Mouse (Mus musculus): Measurements from ENCODE around the gene Clic3. TPM values are rescaled to one million over a fixed set of nuclear protein-coding genes. Genes with fewer than 3 reads are reported as not detected.

Clic3 gene
- total RNA-seq, 1 experiment from 2014 or later: not detected

DNA sequence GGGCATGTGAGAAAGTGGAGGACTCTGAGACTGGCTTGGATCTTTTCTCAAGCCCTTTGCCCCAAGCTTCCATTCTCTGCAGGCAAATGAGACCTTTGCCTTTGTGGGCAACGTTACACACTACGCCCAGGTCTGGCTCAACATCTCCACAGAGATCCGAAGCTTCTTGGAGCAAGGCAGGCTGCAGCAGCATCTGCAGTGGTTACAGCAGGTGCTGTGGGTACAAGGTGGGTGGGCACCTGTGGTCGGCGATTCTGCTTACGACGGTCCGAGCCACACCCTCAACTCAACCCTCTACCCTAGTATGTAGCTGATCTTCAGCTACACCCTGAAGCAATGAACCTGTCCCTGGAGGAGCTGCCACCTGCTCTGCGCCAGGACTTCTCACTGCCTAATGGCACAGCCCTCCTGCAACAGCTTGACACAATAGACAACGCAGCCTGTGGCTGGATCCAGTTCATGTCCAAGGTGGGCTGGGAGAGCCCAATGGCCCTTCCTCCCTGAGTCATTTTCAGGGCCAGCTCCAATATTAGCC is 20.3 kb upstream of the Clic3 start:
- ATAC-seq (replicated peaks; ENCODE audit: insufficient number of reproducible peaks, low FRiP score, low TSS enrichment, poor library complexity, severe bottlenecking): no peak

DNA sequence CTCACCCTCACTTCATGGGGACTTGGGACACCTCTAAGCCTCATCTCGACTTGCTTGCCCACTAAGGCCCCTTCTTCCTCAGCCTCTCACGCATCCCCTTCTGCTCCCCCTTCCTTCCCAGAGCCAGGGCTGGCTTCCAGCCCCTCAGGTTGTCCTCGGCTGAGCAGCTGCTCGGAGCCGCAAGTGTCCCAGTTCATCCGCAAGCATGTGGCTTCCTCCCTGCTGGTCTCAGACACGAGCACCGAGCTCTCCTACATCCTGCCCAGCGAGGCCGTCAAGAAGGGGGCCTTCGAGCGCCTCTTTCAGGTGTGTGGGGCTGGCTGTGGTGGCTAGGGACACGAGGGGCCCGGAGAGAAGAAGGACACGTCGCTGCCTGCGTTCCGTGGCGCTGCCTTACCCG is 15.6 kb upstream of the Clic3 start:
- no peak for ATAC-seq (replicated peaks; ENCODE audit: insufficient number of reproducible peaks, low FRiP score, low TSS enrichment, poor library complexity, severe bottlenecking)

DNA sequence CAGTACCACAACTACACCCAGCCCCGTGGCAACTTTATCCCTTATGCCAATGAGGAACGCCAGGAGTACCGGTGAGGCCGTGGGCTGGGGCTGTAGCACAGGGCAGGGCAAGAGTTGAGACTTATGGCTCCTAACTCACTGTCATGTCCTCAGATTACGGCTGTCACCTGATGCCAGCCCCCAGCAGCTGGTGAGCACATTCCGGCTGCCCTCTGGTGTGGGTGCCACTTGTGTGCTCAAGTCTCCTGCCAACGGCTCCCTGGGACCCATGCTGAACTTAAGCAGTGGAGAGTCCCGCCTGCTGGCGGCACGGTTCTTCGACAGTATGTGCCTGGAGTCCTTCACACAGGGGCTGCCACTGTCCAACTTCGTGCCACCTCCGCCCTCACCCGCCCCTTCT is 14.0 kb upstream of the Clic3 start:
- no peak for ATAC-seq (replicated peaks; ENCODE audit: insufficient number of reproducible peaks, low FRiP score, low TSS enrichment, poor library complexity, severe bottlenecking)

DNA sequence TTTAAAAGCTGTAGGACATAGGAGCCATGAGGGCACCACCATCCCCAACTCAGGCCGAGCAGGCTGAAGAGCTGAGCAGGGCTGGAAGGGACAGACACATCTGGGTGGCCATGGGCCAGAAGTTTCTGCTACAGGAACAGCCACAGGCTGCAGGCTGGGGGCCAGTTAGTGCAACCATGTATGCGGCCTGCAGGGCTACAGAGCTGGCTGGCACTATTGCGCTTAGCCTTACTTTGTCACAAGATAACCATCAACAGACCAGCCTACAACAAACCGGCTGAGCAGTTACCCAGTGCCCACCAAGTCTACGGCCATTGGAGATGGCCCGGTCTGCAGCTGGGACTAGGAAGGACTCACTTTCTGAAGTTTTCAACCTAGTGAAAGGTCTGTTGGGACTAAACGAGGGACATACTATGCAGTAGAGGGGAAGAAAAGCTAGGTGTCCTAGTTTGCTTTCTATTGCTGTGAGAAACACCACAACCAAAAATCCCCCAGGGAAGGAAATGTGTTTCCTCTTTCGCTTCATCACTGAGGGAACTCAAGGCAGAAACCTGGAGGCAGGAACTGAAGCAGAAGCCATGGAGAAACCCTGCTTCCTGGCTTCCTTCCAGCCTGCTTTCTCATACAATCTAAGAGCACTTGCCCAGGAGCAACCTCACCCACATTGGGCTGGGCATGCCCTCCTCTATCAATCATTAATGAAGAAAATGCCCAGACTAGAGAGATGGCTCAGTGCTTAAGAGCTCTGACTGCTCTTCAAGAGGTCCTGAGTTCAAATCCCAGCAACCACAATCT is 5.6 kb upstream of the Clic3 start:
- ATAC-seq (replicated peaks; ENCODE audit: insufficient number of reproducible peaks, low FRiP score, low TSS enrichment, poor library complexity, severe bottlenecking): no peak

DNA sequence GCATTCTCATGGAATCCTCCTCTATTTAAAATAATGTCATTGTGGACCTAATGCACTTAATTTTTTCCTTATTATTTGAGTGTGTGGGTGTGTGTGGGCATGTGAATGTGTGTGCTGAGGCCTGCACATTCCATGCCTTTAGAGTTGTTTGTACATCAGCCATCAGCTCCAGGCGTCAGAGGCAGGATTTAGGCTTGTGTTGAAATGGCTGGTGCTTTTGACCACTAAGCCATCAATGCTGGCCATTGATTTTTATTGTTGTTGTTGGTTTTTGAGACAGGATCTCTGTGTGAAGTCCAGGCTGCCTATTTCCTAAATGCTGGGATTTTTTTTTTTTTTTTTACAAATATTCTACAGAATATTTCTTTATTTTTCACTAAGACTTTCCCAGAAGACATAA is 3.7 kb upstream of the Clic3 start:
- ATAC-seq (replicated peaks; ENCODE audit: insufficient number of reproducible peaks, low FRiP score, low TSS enrichment, poor library complexity, severe bottlenecking): no peak

DNA sequence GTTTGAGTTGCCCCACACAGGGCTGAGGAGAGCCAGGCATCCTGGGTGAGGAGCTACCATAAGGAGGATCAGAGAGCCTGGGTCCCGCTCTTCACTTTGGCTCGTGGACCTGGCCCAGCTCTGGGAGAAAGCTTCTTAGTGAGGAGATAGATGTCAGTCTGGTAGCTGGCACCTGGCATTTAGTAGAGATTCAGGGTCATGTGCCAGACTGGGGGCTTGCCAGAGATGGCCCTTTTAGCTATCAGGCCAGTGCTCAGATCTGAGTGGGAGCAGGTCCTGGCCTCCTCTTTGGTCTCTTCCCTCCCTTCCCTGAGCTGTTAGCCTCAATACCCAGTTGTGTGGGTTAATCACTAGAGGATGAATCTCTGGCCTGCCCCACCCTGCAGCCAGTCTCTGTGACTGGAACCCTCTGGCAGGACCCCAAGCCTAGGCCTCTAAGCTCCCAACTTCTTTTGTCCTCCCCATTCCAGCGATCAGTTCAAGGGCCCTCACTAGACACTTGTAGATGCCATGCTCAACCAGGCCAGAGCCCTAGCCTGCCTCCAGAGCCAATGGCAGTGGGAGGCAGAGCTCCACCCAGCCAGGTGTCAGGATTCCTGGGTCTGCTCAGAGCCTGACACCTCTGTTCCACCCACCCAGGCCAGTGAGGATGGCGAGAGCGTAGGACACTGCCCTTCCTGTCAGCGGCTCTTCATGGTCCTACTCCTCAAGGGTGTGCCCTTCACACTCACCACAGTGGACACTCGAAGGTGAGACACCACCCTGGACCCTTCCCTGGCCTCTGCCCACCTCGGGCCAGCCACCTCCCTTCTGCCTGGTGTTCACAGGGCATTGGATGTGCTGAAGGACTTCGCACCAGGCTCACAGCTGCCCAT is 621 bp downstream of the Clic3 start:
- no peak for ATAC-seq (replicated peaks; ENCODE audit: insufficient number of reproducible peaks, low FRiP score, low TSS enrichment, poor library complexity, severe bottlenecking)

DNA sequence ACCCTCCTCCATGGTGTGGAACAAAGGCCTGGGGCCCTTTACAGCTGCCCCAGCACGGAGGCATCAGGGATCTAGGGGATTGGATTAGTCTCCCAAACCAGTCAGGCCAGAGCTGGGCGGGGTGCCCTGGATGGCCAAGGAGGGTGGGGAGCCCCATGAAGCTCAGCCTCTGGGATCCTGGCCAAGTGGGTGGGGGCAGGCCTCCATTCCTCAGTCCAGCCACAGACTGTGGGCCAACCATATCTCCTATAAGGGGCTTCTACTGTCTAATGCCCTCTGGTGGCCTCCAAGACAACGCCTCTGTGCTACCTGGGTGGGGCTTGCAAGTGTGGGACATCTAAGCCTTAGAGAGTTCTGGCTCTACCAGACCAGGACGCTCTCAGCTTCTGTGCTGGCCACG is 2.3 kb downstream of the Clic3 start:
- no peak for ATAC-seq (replicated peaks; ENCODE audit: insufficient number of reproducible peaks, low FRiP score, low TSS enrichment, poor library complexity, severe bottlenecking)

DNA sequence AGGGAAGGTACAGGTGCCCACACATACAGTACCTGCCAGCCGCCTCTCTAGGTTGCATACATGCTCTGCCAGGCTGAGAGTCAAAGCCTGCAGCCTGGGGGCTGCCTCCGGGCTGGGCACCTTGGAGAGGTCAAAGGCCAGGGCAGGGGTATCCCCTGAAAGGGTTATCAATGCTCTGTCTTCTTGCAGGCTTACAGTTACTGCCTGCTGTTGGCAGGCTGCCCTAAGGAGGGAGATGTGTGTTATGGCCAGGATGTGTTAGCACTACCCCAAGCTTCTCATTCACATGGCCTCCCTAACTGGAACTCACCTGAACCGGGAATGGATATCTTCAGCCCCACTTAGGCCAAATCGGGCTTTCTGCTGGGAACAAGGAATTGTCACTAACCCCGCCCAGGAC is 3.5 kb downstream of the Clic3 start:
- no peak for ATAC-seq (replicated peaks; ENCODE audit: insufficient number of reproducible peaks, low FRiP score, low TSS enrichment, poor library complexity, severe bottlenecking)

DNA sequence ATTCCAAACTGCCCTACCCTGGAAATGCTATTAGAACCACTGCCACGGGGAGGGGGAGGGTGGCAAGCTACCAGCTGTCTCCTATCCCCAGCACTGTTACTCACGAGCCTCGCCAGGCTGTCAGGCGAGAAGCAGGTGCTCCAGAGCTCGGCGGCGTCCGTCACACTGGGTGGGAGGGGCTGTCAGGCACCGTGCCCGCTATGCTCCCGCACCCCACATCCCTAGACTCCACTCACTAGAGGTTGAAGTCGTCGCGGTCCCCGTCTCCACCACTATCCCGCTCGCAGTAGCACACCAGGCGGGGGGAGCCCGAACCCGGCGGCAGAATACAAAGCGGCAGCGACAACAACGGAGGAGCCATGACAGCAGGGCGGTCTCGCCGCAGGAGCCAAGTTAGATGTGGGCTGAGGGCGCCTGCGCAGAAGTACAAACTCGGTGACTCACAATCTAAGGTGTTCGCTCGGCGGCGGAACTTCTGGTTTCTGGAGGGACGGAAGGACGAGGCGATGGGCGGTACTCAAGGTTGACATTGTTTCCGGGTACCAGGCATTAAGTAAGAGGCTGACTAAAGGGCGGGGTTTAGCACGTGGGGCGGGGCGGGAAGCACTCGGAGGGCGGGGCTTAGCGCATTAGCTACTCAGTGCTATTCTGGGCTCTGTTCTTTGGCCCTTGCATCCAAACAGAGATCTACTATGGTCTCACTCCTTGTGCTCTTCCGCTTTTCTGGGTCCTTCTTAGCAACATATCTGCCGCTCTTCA is 4.1 kb downstream of the Clic3 start, which contains the start of gene Paxx:
Paxx (minus strand) TSS at position 544 of the 759 bp plus-strand sequence.
- ATAC-seq (replicated peaks; ENCODE audit: insufficient number of reproducible peaks, low FRiP score, low TSS enrichment, poor library complexity, severe bottlenecking): peak; percentile 92

DNA sequence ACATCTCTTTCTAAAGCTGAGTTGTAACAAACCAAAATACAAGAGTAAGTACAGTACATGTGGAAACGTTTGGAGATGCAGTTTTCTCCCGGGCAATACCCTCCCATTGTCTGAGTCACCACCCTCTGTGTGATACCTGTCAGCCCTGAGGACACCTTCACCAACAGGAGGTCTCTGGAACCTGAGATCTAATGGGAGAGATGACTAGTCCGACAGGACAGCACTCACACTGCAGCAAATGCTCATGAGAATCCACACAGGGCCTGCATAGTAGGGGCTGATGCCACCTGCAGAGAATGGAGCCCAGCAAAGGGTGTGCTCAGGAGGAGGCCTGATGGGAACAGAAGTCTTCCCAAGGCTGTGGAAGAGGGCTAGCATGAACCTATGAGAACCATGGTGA is 4.8 kb downstream of the Clic3 start:
- no peak for ATAC-seq (replicated peaks; ENCODE audit: insufficient number of reproducible peaks, low FRiP score, low TSS enrichment, poor library complexity, severe bottlenecking)

DNA sequence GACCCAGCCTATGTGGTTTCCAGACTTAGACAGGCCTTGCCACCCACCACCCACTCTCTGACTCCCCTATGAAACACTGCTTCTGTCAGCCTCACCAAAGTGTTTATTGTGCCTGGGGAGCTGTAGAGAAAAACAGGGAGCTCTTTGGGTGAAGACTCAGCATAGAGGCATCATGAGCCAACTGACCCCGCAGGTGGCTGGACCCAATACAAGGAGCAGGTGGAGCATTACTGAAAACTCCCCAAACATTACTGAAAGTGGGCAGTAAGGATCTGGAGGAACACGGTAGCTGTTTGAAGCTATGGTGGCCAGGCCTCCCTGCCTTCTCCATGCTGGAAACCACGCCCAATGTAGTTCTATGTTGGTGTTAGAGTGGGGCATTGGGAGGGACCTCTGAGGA is 7.0 kb downstream of the Clic3 start:
- ATAC-seq (replicated peaks; ENCODE audit: insufficient number of reproducible peaks, low FRiP score, low TSS enrichment, poor library complexity, severe bottlenecking): no peak

DNA sequence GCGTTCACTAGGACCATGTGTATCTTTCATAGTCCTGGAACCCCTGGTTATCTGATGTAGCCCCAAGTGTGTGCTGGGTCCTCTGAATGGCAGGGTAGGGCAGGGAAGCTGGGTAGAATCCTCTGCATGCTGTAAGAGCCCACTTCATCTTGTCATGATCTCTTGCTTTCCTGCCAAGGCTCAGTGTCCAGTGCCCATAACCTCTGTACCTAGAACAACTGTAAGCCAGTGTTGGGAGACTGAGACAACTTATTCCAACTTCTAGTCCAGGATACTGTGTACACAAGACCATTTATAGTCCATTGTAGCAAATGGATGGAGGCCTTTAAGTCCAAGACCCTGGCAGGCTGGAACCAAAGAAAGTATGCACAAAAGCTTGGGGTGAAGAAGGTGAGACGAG is 8.6 kb downstream of the Clic3 start:
- ATAC-seq (replicated peaks; ENCODE audit: insufficient number of reproducible peaks, low FRiP score, low TSS enrichment, poor library complexity, severe bottlenecking): no peak

DNA sequence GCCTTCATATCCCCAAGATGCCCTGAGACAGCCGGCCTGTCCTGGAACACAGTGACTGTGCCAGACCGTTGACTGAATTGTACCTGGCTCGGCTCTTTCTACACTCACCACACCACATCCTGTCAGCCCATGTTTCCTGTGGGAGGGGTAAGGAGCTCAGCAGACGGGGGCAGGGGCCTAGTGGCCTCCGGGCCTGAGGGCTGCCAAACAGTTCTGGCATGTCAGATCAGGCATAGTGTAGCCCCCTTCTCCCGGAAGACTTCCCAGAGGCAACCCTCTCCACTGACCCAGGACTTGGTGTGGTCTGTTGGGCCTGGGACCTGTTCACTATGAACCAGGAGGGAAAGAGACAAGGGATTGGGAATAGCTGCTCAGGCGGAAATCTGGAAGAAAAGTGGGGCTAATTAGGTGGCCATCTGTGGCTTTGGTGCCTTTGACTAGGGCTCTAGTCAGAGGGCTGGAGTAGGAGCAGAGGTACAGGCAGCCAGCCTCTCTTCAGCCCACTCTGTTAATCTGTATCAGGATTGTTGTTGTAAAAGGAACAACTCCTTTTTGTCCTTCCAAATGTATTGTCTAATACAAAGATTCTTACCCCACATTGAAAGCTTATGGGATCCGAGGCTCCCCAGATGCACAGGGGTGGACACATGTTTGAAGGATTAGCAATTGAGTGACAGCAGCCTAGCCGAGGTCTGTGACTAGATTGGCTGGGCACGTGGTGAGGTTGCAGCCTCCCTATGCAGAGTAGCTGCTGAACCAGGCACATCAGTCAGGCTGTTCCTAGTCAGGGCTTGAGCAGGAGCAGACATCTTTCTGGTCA is 9.4 kb downstream of the Clic3 start:
- ATAC-seq (replicated peaks; ENCODE audit: insufficient number of reproducible peaks, low FRiP score, low TSS enrichment, poor library complexity, severe bottlenecking): 0 out of 2 replicates have a peak, but pooled peaks have one; percentile 28

DNA sequence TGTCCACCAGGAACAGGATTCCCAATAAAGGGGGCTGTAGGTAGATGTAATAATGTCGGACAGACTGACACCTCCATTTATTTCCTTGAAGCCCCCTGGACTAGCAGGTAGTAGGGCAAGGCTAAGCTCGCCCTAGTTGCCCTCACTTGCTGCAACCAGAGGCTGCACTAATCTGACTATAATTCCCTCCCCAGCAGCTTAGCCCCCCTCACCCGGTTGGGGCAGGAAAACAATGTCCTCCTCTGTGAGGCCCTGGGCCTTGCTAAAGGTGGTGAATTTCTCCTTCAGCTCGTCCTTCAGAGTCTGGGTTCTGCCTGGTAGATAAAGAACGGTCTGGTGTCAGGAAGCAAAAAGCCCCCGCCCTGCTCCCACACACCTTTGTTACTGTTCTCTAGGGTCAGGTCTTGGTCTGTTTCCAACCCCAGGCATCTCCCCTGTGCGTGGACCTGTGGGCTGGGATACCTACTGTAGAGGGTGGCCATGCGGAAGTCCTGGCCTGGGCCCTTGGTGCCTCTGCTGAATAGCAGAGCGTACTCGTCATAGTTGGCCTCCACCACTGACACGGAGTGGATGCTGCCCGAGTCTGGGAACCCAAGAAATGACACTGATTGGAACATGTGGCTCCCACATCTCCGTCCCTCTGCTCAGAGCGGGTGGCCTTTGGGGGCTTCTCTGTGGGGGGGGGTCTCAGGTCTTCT is 11.1 kb downstream of the Clic3 start:
- ATAC-seq (replicated peaks; ENCODE audit: insufficient number of reproducible peaks, low FRiP score, low TSS enrichment, poor library complexity, severe bottlenecking): no peak

DNA sequence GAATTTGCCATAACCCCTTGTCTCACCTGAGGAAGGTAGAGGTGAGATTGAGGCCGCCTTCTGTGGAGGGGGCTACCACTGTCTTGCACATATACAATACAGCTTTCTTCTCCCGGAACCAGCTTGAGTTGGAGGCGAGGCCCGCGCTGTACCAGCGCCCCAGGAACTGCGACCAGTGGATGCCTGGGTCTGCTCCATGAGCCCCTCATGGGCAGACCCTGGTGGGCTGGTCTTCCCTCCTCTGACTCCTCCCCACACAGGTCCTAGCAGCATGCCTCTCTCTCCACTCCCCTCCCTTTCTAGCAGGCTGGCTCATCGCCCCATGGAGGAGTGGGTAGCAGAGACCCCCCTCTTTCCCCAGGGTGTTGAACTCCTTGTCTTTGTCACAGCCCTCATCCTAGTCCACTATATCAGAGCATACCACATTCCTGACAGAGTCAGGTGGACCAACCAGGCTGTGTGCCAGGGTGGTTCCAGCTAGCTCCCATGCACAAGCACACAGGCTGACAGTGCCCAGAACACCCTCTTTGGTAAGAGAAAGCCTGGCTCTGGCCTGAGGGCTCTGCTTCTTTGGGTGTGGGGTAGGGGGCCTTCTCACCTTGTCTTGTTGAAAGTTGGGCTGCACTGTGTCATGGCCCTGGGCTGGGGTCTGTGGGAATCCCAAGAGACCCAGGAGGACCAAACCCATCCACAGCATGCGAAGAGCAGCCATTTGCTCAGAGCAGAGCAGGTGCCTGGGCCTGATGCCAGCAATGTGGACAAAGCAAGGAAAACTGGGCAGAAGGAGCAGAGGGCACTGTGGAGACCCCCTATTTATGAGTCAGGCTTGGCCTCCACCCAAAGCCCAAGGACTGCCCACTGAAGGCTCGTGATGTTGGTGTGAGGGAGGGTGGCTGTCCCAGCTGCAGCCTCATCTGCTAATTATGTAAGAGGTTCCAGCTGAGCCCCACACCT is 12.6 kb downstream of the Clic3 start:
- no peak for ATAC-seq (replicated peaks; ENCODE audit: insufficient number of reproducible peaks, low FRiP score, low TSS enrichment, poor library complexity, severe bottlenecking)

DNA sequence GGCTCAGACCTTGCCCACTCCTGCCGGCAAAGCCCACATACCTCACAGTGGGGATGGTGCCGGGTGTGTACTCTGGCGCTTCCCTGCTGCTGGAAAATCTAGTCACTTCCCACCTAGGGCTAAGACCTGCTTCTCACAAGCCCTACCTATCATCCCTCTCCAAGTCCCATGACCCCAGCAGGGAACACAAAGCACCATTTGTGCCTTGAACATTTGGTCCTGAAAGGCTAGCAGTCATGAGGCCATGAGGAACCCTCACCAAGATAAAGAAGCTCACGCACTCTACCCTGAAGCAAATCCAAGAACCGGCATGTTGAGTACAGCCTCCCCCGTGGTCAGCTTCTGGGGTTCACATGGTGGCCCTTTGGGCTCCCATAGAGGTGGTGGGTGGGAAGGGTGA is 13.3 kb downstream of the Clic3 start, which contains the start of gene Ptgds:
Ptgds (minus strand) TSS at position 78 of the 400 bp plus-strand sequence.
- ATAC-seq (replicated peaks; ENCODE audit: insufficient number of reproducible peaks, low FRiP score, low TSS enrichment, poor library complexity, severe bottlenecking): no peak

Measured in monocyte, adult 5-6 weeks (primary cell).